Mouse (Mus musculus): Measurements from ENCODE around the gene Tox2.

Tox2 gene

DNA sequence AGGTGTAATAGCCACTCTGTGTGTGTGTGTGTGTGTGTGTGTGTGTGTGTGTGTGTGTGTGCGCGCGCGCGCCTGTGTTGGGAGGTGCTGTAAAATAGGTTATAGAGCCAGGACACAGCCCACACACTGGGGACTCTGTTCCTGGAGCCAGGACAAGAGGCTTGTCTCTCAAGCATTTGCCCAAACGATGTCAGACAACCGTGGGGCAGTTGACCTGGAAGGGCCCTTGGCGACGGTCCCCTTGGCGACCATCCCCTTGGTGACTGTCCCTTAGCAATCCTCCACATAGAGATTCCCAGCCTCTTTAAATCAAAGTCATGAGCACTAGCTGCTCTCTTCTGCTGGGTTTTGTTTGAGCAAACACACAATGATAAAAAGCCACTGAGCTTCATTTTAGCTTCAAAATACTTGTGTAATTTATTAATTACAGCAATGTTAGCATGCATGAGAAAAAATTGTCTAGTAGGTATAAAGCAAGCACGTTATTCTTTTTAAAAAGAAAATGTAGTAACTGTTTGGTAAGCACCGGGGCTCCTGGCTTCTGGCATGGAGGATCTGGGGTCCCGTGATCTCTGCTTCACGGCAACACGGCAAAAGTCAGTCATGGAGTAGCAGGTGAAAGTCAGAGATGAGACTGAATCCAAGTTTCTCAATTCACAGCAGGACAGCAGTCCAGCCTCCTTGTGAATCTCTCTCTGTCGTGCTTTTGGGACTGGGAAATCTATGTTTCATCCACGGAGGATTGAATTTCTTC, 3.0 kb downstream of the Tox2 start:
- DNase-seq: no peak

DNA sequence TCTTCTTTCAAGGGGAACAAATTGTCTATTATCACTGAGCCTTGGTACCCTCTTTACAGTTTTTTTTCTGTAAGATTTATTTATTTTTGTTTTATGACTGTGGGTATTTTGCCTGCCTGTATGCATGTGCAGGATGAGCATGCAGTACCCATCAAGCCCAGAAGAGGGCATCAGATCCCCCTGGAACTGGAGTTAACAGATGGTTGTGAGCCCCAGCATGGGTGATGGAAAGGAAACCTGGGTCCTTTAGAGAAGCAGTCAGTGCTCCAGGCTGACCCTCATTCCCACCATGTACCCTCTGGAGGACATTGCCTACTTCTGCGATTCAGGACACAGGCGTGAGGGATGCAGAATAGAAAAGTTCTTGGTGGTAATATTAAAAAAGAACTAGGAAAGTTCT, 4.4 kb downstream of the Tox2 start:
- peak; percentile 29 for DNase-seq

DNA sequence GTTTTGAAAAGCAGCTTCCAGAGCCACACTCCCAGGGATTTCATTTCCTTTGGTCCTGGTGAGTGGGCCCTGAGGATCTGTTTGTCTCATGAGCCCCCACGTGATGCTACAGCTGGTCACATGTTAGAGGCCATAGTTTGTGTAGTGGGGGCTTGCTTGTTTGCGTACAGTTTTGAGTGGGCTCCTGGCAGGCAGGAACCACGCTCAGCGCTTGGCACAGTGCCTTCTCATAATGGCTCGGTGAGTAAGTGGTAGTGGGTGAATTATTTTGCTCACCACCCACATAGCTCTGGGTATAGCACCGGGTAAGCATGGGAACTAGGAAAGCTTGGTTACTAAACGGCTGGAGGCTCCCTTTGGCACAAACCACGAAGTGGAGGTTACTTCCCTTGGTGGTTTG, 6.2 kb downstream of the Tox2 start:
- no peak for DNase-seq

DNA sequence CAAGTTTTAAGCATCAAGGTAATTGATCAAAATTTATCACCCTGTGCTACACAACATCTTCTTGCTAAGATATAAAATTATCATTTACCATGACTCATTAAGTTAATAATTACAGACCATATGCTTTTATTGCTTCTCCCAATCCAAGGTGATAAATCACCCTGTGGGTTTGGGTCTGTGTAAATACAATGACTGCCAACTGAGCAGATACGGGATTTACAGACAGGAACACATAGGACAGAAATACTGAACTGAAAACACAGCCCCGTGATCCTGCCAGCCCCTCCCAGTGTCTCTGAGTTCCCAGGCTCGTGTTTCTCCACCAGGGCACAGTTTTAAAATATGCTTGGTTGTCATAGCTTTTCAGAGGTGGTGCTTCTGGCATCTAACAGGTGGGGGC, 10.2 kb downstream of the Tox2 start:
- no peak for DNase-seq

- no peak for DNase-seq
Observed at GRCm38 (mm10) chr2:163218095-163218494, 15.2 kb downstream of the Tox2 start.

- no peak for DNase-seq
Observed at GRCm38 (mm10) chr2:163218571-163218970, 15.6 kb downstream of the Tox2 start.

DNA sequence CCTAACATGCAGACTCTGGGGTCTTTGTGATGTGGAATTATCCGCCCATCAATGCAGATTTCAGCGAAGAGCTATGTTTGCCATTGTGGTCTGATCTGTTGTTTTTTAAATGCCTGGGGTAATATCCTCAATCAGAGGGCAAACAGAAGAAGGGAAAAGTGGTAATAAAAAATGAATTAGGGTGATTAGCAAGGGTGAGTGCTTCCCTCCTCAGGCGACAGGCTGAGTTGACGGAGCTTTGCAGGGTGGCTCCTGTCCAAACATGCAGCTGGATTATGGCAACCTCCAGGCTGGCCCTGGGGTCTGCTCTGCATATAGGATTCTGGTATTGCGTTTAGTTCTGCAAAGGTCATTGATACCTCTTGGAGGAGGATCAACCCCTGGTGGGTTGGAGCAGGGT, 16.5 kb downstream of the Tox2 start:
- no peak for DNase-seq

DNA sequence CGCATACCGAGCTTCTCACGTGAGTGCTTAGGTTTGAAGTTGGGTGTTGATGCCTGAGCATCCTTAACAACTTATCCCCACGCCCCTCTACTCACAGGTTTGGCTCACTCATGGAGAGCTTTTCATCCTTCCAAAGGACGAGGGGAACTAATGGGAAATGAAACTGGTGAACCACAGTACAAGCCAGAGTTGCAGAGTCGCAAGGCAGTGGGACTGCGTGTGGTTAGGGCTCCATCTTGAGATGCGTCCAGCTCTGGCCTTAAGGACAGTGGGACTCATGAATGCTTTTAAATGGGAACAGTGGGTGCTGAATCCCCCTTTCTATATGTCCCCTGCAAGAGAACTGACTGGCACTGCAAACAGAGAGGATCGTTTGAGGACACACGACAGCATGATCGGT, 17.8 kb downstream of the Tox2 start:
- DNase-seq: no peak

GRCm38 (mm10) chr2:163225302-163225701, 22.4 kb downstream of the Tox2 start:
- no peak for DNase-seq

- DNase-seq: peak; percentile 60
Observed at GRCm38 (mm10) chr2:163229050-163229449, 26.1 kb downstream of the Tox2 start.

GRCm38 (mm10) chr2:163231781-163232534, 29.0 kb downstream of the Tox2 start:
- DNase-seq: no peak

- DNase-seq: no peak
Observed at GRCm38 (mm10) chr2:163233666-163234065, 30.7 kb downstream of the Tox2 start.

- DNase-seq: no peak
Observed at GRCm38 (mm10) chr2:163236057-163236456, 33.1 kb downstream of the Tox2 start.

- DNase-seq: no peak
Observed at GRCm38 (mm10) chr2:163237999-163238529, 35.1 kb downstream of the Tox2 start.

- DNase-seq: no peak
Observed at GRCm38 (mm10) chr2:163239945-163240344, 37.0 kb downstream of the Tox2 start.

DNA sequence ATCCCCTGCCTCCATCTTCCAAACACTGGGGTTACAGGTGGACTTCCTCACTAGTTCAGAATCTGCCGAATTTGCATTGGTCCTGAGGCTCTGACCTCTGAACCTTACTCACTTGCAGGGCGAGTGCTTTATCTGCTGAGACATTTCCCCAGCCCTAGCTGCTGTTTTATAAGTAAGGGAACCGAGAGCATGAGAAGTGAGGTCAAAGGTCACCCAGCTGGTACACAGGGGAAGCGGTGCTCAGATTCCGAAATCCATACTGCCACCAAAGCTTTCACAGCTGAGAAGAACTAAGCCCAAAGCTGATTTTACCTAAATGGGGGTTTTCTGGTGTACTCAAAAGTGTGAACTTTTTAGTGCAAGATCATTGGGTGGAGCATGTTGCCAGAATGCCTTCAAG, 38.9 kb downstream of the Tox2 start:
- DNase-seq: no peak

DNA sequence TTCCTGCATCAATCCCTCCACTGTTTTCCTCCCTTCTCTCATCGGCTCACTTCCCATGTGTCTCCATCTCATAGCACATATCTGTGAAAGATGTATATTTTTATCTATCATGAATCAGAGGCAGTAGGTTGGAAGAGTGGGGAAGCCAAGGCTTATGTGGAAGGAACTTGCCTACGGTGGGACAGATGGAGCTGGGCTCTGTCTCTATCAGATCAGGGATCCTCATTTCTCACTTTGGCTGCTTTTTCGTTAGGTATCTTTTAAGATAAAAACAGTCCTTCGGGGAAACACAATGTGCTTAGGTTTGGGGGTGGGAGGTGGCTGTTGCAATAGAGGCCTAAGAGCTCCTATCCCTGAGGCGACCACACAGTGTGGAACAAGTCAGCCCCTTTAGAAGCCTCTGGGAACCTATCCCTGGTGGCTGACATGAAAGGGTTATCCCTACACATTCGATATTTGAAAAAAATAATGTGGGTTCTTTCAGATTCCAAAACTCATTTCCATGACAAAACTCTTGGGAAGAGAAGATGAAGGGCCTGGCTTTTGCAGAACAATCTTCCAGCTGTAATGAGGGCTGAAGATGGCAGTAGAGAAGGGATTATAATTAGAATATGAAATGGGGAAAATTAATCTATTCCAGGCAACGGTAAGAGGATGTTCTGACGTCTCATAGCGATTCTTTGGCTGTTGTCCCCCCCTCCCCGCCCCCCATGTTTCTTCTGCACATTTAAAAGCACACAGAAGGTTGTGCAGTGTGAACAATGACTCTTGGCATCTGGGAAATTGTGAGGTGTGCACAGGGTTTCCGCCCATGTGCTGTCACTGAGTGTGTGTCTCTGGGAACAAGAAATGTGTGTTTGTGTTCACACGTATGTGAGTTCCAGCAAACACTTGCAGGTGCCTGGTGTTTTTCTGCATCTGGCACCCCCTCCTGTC, 41.3 kb downstream of the Tox2 start:
- no peak for DNase-seq

DNA sequence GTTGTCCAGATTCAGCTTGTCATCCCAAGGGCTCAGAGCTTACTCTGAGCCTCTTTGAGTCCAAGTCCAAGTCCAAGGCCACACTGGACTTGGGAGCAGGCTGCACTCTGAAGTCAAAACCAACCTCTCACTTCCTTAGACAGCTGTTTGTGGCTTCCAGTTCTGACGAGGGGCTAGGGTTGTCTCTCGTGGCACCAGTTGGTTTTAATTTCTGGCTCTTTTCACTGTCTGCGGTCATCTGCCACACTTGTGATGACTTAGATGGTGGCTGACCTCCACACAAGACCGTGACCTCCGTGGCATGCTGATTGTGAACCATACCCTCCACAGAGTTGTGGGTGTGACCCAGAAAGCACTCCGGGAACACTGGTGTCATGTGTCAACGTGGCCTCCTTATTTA, 46.0 kb downstream of the Tox2 start:
- no peak for DNase-seq

DNA sequence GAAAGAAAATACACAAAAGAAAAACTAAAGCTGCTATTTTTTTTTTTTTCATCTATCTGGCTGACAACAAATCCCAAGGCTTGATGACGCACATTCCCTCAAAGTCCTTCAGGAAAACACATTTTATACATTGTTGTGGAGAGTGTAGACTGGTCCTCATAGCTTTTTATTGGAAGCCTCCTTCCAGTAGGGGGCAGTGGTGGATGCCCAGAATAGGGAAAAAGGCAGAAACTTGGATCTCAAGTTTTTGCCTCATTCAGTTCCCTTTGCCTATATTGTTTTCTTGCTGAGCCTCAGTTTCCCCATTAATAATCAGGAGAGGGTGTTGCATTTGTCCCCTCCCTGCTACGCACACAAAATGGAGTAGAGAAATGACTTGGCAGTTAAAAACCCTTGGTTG, 49.7 kb downstream of the Tox2 start:
- DNase-seq: peak; percentile 18

- no peak for DNase-seq
Observed at GRCm38 (mm10) chr2:163253248-163254099, 50.5 kb downstream of the Tox2 start.

- DNase-seq: no peak
Observed at GRCm38 (mm10) chr2:163254228-163254627, 51.3 kb downstream of the Tox2 start.

- no peak for DNase-seq
Observed at GRCm38 (mm10) chr2:163256765-163257164, 53.8 kb downstream of the Tox2 start.

Measured in liver (tissue).